10 mouse cellular contexts compared by ENCODE assay signal in the genomic region with DNA sequence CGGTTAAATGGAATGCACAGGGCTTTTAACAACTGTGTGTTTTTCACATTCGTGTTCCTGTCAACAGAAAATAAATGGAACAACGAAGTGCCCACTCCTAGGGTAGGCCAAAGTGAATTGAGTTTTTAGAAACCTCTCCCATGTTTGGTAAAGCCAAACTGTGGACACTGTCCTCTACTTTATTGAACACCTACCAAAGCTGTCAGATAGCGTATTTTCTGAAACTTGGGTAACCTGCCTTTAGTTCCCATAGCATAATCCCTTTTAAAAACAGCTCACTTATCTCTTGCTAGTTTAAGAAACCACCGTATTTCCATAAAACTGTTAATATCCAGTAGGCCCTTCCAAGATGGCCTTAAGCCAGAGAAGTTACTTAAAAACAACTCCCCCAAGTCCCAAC. TPM values are rescaled to one million over a fixed set of nuclear protein-coding genes. Genes with fewer than 3 reads are reported as not detected.
DNase-seq lines count a peak whose midpoint lies in the region; ATAC-seq and TF ChIP-seq lines count a peak whose summit lies in the region.
"Had no signal": no experiment of that assay in that cellular context is flagged by ENCODE, and none has a peak within 500 bp of the region (broad histone marks: within the 10 kb centered on the region; RNA-seq: fewer than 3 reads in every experiment).

No protein-coding gene starts in this region.

- peak overlapping the region; percentile 93; the same call in 1 of the 2 replicates for H3K27ac ChIP-seq in layer of hippocampus, adult 2 months
- H3K27ac ChIP-seq in bone marrow macrophage, adult 2 months (ENCODE audit: insufficient read depth, low read depth, low read length) = peak overlapping the region; percentile 78
- H3K27ac ChIP-seq in liver, embryonic 12.5 days = peak overlapping the region; percentile 98

- no peak overlapping the region for H3K4me3 ChIP-seq in layer of hippocampus, adult 2 months
- H3K4me3 ChIP-seq in bone marrow macrophage, adult 2 months (ENCODE audit: insufficient read depth, low read length) = peak overlapping the region; percentile 51
- peak overlapping the region; percentile 76 for H3K4me3 ChIP-seq in liver, embryonic 12.5 days

- no peak for ATAC-seq in liver, embryonic 12.5 days

- TF ChIP-seq POLR2A in bone marrow macrophage, adult 2 months (IDR thresholded peaks at IDR 0.05; ENCODE audit: borderline replicate concordance, low read depth, low read length) = no peak

- DNase-seq in cerebellum, adult 9-10 months = peak; percentile 38
- no peak for DNase-seq in cerebellum, postnatal 14 days
- no peak for DNase-seq in layer of hippocampus, adult 2 months (ENCODE audit: low spot score in 2 of 2)
- no peak for DNase-seq in layer of hippocampus, postnatal 36 days
- DNase-seq in frontal cortex, postnatal 25 days (ENCODE audit: low spot score in 2 of 2) = no peak
- no peak for DNase-seq in urinary bladder, postnatal 14 days (ENCODE audit: low spot score)
- DNase-seq: adrenal gland, postnatal 36 days; left cerebral cortex, postnatal 4 days had no signal

- H3K27me3 ChIP-seq in liver, embryonic 12.5 days (replicated peaks) = no peaks in the 10 kb centered on the region

- peak overlapping the region; percentile 68 for H3K9ac ChIP-seq in liver, embryonic 12.5 days

- WGBS in liver, embryonic 12.5 days (ENCODE audit: insufficient replicate concordance) = 72% methylated on average over 5 of the region's 5 CpGs

- H3K36me3 ChIP-seq in liver, embryonic 12.5 days = peaks cover 52% of the 10 kb centered on the region

- peaks cover 7% of the 10 kb centered on the region for H3K4me1 ChIP-seq in bone marrow macrophage, adult 2 months (ENCODE audit: control insufficient read depth, insufficient read depth, low read length)
- peaks cover 25% of the 10 kb centered on the region for H3K4me1 ChIP-seq in liver, embryonic 12.5 days

- no peak for TF ChIP-seq CTCF in layer of hippocampus, adult 2 months (conservative IDR thresholded peaks at IDR 0.05)
- no peak for TF ChIP-seq CTCF in bone marrow macrophage, adult 2 months (IDR thresholded peaks at IDR 0.05; ENCODE audit: low read depth, low read length)

- H3K4me2 ChIP-seq in liver, embryonic 12.5 days = peak overlapping the region; percentile 82

- H3K9me3 ChIP-seq in liver, embryonic 12.5 days (replicated peaks) = no peaks in the 10 kb centered on the region

RNA-seq across cellular contexts. Expression of a gene that starts 0.9 kb away (rescaled TPM):
- total RNA-seq in layer of hippocampus, adult 2 months (2021) = 10 to 100 TPM; 24.4 to 27.6 TPM
- 10 to 100 TPM; 22.4 to 23.7 TPM for total RNA-seq in layer of hippocampus, postnatal 36 days (2021)
- polyA plus RNA-seq in bone marrow macrophage, adult 2 months (2012; ENCODE audit: insufficient read depth, insufficient read length, missing spikeins) = 8.6 and 9.9 TPM in 2 replicates
- polyA plus RNA-seq in liver, embryonic 12.5 days (2016; fragmentation: Nextera tagmentation; extraction: Ambion mirVana) = 24.1 and 25.7 TPM in 2 replicates
